Mouse (Mus musculus) cerebellum, adult 11 months (tissue): ENCODE data around the gene Nudt4.
"Not testable (repeated sequence)": the region's sequence is repeated elsewhere in the genome, so short reads cannot be mapped to it uniquely, and the experiment has no call there.

ENCODE experiments used
- DNase-seq: peaks from one replicate; pipeline ENCODE4 v3.0.0; 2022

Nudt4 gene

GRCm38 (mm10) chr10:95566786-95567185 lies 2.8 kb upstream of the Nudt4 start:
- DNase-seq = no peak

- DNase-seq = no peak
These were observed 1.4 kb upstream of the Nudt4 start for GRCm38 (mm10) chr10:95565156-95565854.

- DNase-seq = peak; percentile 45
These were observed 796 bp downstream of the Nudt4 start for GRCm38 (mm10) chr10:95562859-95563841.

- DNase-seq = no peak
These were observed 1.6 kb downstream of the Nudt4 start for GRCm38 (mm10) chr10:95562395-95562794.

- DNase-seq = no peak
These were observed 2.3 kb downstream of the Nudt4 start for GRCm38 (mm10) chr10:95561616-95562015.

- DNase-seq = no peak
These were observed 3.5 kb downstream of the Nudt4 start for GRCm38 (mm10) chr10:95560394-95560983.

- no peak for DNase-seq
These were observed 4.5 kb downstream of the Nudt4 start for GRCm38 (mm10) chr10:95559426-95559825.

- no peak for DNase-seq
These were observed 6.6 kb downstream of the Nudt4 start for GRCm38 (mm10) chr10:95557337-95557828.

GRCm38 (mm10) chr10:95555866-95556265 lies 8.1 kb downstream of the Nudt4 start:
- no peak for DNase-seq

GRCm38 (mm10) chr10:95552326-95552725 lies 11.6 kb downstream of the Nudt4 start:
- no peak for DNase-seq

GRCm38 (mm10) chr10:95551752-95552151 lies 12.2 kb downstream of the Nudt4 start:
- no peak for DNase-seq

- no peak for DNase-seq
These were observed 13.4 kb downstream of the Nudt4 start for GRCm38 (mm10) chr10:95550506-95550905.

GRCm38 (mm10) chr10:95549080-95549479 lies 14.9 kb downstream of the Nudt4 start:
- not testable (repeated sequence) for DNase-seq

- no peak for DNase-seq
These were observed 15.7 kb downstream of the Nudt4 start for GRCm38 (mm10) chr10:95548154-95548826.

GRCm38 (mm10) chr10:95546178-95546577 lies 17.8 kb downstream of the Nudt4 start:
- DNase-seq = no peak

GRCm38 (mm10) chr10:95545051-95545450 lies 18.9 kb downstream of the Nudt4 start:
- DNase-seq = peak; percentile 24

GRCm38 (mm10) chr10:95544651-95545050 lies 19.3 kb downstream of the Nudt4 start:
- DNase-seq = no peak

- DNase-seq = no peak
These were observed 19.9 kb downstream of the Nudt4 start for GRCm38 (mm10) chr10:95544004-95544403.

- DNase-seq = no peak
These were observed 20.6 kb downstream of the Nudt4 start for GRCm38 (mm10) chr10:95543377-95543776.

GRCm38 (mm10) chr10:95542916-95543315 lies 21.0 kb downstream of the Nudt4 start:
- no peak for DNase-seq

- no peak for DNase-seq
These were observed 24.1 kb downstream of the Nudt4 start for GRCm38 (mm10) chr10:95539841-95540240.

- no peak for DNase-seq
These were observed 24.7 kb downstream of the Nudt4 start for GRCm38 (mm10) chr10:95539260-95539659.

- DNase-seq = no peak
These were observed 27.8 kb downstream of the Nudt4 start for GRCm38 (mm10) chr10:95536222-95536541.
